Mouse (Mus musculus): Measurements from ENCODE around the gene Edf1. TPM values are rescaled to one million over a fixed set of nuclear protein-coding genes. Genes with fewer than 3 reads are reported as not detected.
A peak's percentile ranks its signal among the peaks of the same experiment; 100 is the strongest.

Gene Edf1
- total RNA-seq (2012; rRNA removed): 215 and 223 TPM in 2 replicates
- total RNA-seq (2014; rRNA removed): 187 and 188 TPM in 2 replicates
- polyA plus RNA-seq (2012; ENCODE audit: insufficient read length, low read depth): 202 and 275 TPM in 2 replicates

- Histone ChIP-seq H3K4me1 (ENCODE audit: control insufficient read depth in 1 of 2, insufficient read depth in 2 of 2) (peaks cover 15 to 30% of the 10 kb centered on the region in 2 experiments), H3K4me3 (replicated peaks in 1 of 3; ENCODE audit: low read depth in 2 of 3, low read length in 2 of 3, poor library complexity in 1 of 3) (peak within 1 kb of the TSS; percentile 64 to 96 (median 91)), H3K9me3 (replicated peaks; ENCODE audit: low read length) (no peaks in the 10 kb centered on the region), H3K27ac (ENCODE audit: insufficient read depth, low read depth) (peak within 1 kb of the TSS; percentile 40; the same call in 1 of the 2 replicates), H3K9ac (ENCODE audit: insufficient read depth, low read depth) (peak within 1 kb of the TSS; percentile 97), H3K4me2 (ENCODE audit: insufficient read depth, low read depth, poor library complexity, severe bottlenecking) (peak within 1 kb of the TSS; percentile 81), H3K79me2 (replicated peaks; ENCODE audit: control insufficient read depth, extremely low read depth, insufficient read depth, poor library complexity, severe bottlenecking) (peaks cover 25% of the 10 kb centered on the region), H3K36me3 (replicated peaks in 1 of 2; ENCODE audit: control insufficient read depth in 1 of 2, insufficient read depth in 1 of 2, low read length in 1 of 2) (peaks cover 28 to 33% of the 10 kb centered on the region in 2 experiments), H3K27me3 (replicated peaks) (no peaks in the 10 kb centered on the region)
- peak; percentile 82 for DNase-seq (ENCODE audit: extremely low read depth)
- in situ Hi-C loops (cut with MboI; ENCODE audit: low pct_ligation_motif_present, low pct_unique_long_range_greater_than_20kb, low sequenced_read_pairs) (loop anchor here (10.0 kb wide), 1 partner anchor 133 kb away; the partner anchor contains the start of genes Abca2 and Fut7), dilution Hi-C loops (cut with MboI; ENCODE audit: extremely low pct_ligation_motif_present, extremely low pct_unique_long_range_greater_than_20kb, low sequenced_read_pairs) (no loop called here)
- peak; percentile 67 for TF ChIP-seq HCFC1 (IDR thresholded peaks at IDR 0.05; ENCODE audit: low read depth, low read length)
- TF ChIP-seq PAX5 (IDR thresholded peaks at IDR 0.05; ENCODE audit: low read length): no peak
- no peak for TF ChIP-seq EP300 (IDR thresholded peaks at IDR 0.05; ENCODE audit: low read length)
- TF ChIP-seq ZNF384 (IDR thresholded peaks at IDR 0.05; ENCODE audit: low read depth, low read length): peak; percentile 43; the same call in 1 of the 2 replicates
- peak; percentile 91 for TF ChIP-seq ZMIZ1 (IDR thresholded peaks at IDR 0.05; ENCODE audit: low read depth, low read length)
- TF ChIP-seq MAX (IDR thresholded peaks at IDR 0.05; ENCODE audit: low read length): peak; percentile 76
- TF ChIP-seq ELF1 (IDR thresholded peaks at IDR 0.05; ENCODE audit: low read depth, low read length): peak; percentile 76
- no peak; the same call in 1 of the 2 replicates for TF ChIP-seq ZKSCAN1 (IDR thresholded peaks at IDR 0.05; ENCODE audit: borderline replicate concordance, low read depth, low read length)
- peak; percentile 71 for TF ChIP-seq MAZ (IDR thresholded peaks at IDR 0.05; ENCODE audit: low read depth, low read length)
- peak; percentile 95 for TF ChIP-seq POLR2A (IDR thresholded peaks at IDR 0.05; ENCODE audit: low read depth, low read length)
- peak; percentile 30; the same call in 1 of the 2 replicates for TF ChIP-seq RCOR1 (conservative IDR thresholded peaks at IDR 0.05; ENCODE audit: low read depth, low read length)
- 0 out of 2 replicates have a peak, but pooled peaks have one; percentile 81 for TF ChIP-seq SIN3A (IDR thresholded peaks at IDR 0.05; ENCODE audit: low read length)
- peak; percentile 69; the same call in 1 of the 2 replicates for TF ChIP-seq POLR2AphosphoS2 (IDR thresholded peaks at IDR 0.05; ENCODE audit: low read depth, low read length)
- TF ChIP-seq MYC (IDR thresholded peaks at IDR 0.05; ENCODE audit: low read depth, low read length): no peak
- TF ChIP-seq TCF12 (IDR thresholded peaks at IDR 0.05; ENCODE audit: low read depth, low read length): peak; percentile 68; the same call in 1 of the 2 replicates
- TF ChIP-seq NRF1 (IDR thresholded peaks at IDR 0.05; ENCODE audit: low read depth, low read length): peak; percentile 51
- peak; percentile 92 for TF ChIP-seq BHLHE40 (IDR thresholded peaks at IDR 0.05; ENCODE audit: low read depth, low read length)
- TF ChIP-seq JUND (conservative IDR thresholded peaks at IDR 0.05; ENCODE audit: low read depth, low read length): no peak
- TF ChIP-seq CTCF (conservative IDR thresholded peaks at IDR 0.05 in 1 of 2, IDR thresholded peaks at IDR 0.05 in 1 of 2; ENCODE audit: low read depth in 2 of 2, low read length in 2 of 2): no peak
- no peak for TF ChIP-seq MAFK (IDR thresholded peaks at IDR 0.05; ENCODE audit: insufficient replicate concordance, low read length)
- no peak for TF ChIP-seq RAD21 (IDR thresholded peaks at IDR 0.05; ENCODE audit: low read depth, low read length)
- TF ChIP-seq GABPA (IDR thresholded peaks at IDR 0.05; ENCODE audit: insufficient replicate concordance, low read depth, low read length): no peak
- no peak for TF ChIP-seq USF2 (conservative IDR thresholded peaks at IDR 0.05; ENCODE audit: low read depth, low read length)
- peak; percentile 51; the same call in 1 of the 2 replicates for TF ChIP-seq IRF4 (IDR thresholded peaks at IDR 0.05; ENCODE audit: low read depth, low read length)
- TF ChIP-seq MXI1 (IDR thresholded peaks at IDR 0.05; ENCODE audit: low read depth, low read length): peak; percentile 90
- TF ChIP-seq JUN (IDR thresholded peaks at IDR 0.05; ENCODE audit: insufficient read depth, low read depth, low read length): no peak
- TF ChIP-seq SMC3 (IDR thresholded peaks at IDR 0.05; ENCODE audit: low read depth, low read length): no peak
- peak; percentile 56; the same call in 1 of the 2 replicates for TF ChIP-seq MEF2A (IDR thresholded peaks at IDR 0.05; ENCODE audit: borderline replicate concordance, low read depth, low read length)
- no peak for TF ChIP-seq USF1 (IDR thresholded peaks at IDR 0.05; ENCODE audit: low read depth, low read length)
- no peak for TF ChIP-seq ZC3H11A (IDR thresholded peaks at IDR 0.05; ENCODE audit: low read depth, low read length)
- 0 out of 2 replicates have a peak, but pooled peaks have one; percentile 18 for TF ChIP-seq CHD1 (IDR thresholded peaks at IDR 0.05; ENCODE audit: low read depth, low read length)
- 0 out of 2 replicates have a peak, but pooled peaks have one; percentile 39 for TF ChIP-seq TBP (conservative IDR thresholded peaks at IDR 0.05; ENCODE audit: low read depth, low read length)
- peak; percentile 23; the same call in 1 of the 2 replicates for TF ChIP-seq ETS1 (conservative IDR thresholded peaks at IDR 0.05; ENCODE audit: low read depth, low read length)
- TF ChIP-seq CHD2 (IDR thresholded peaks at IDR 0.05; ENCODE audit: low read length): 0 out of 2 replicates have a peak, but pooled peaks have one; percentile 34
- TF ChIP-seq UBTF (IDR thresholded peaks at IDR 0.05; ENCODE audit: low read depth, low read length): no peak
- TF ChIP-seq NELFE (IDR thresholded peaks at IDR 0.05; ENCODE audit: low read depth, low read length): peak; percentile 96
- TF ChIP-seq E2F4 (IDR thresholded peaks at IDR 0.05; ENCODE audit: insufficient replicate concordance, low read depth, low read length): no peak
Observed at GRCm38 (mm10) chr2:25557221-25557963, at the start of gene Edf1. TSS of gene Edf1 (plus strand) at chr2:25557847.
